ENCODE assay signal across 8 mouse cellular contexts in the genomic region with DNA sequence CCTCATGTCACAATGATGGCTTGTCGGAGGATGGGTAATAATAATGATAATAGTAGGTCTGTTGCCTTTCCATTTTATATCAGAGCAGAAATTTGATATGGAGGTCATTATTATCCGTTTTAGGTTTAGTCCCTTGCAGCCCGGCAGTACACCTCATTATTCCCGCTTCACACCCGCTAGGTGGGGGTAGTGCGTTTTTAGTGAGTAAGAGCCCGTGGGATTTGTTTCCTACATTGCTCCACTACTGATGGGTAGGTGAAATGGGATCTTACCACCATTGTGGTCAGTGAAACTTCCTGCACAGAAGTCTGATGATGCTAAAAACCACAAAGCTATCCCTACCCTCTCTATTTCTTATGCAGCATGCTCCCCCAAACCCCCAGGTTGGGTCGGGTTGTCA. TPM values are rescaled to one million over a fixed set of nuclear protein-coding genes. Genes with fewer than 3 reads are reported as not detected.
A peak's percentile ranks its signal among the peaks of the same experiment; 100 is the strongest.
DNase-seq lines count a peak whose midpoint lies in the region; ATAC-seq and TF ChIP-seq lines count a peak whose summit lies in the region.

No protein-coding gene starts in this region.

- TF ChIP-seq EP300 in heart, adult 2 months (IDR thresholded peaks at IDR 0.05; ENCODE audit: insufficient read depth, low read depth, low read length), result no peak

- 0 out of 2 replicates have a peak, but pooled peaks have one; percentile 10 for TF ChIP-seq POLR2A in heart, adult 2 months (IDR thresholded peaks at IDR 0.05; ENCODE audit: insufficient read depth, low read depth, low read length)
- TF ChIP-seq POLR2A in bone marrow macrophage, adult 2 months (IDR thresholded peaks at IDR 0.05; ENCODE audit: borderline replicate concordance, low read depth, low read length), result no peak

- H3K79me2 ChIP-seq in heart, adult 2 months (replicated peaks; ENCODE audit: control insufficient read depth, insufficient read depth, low read length), result peaks cover 3% of the 10 kb centered on the region; the same call in 1 of the 2 replicates
- peaks cover 56% of the 10 kb centered on the region for H3K79me2 ChIP-seq in C2C12 (ENCODE audit: control insufficient read depth, insufficient read depth)

- WGBS in heart, adult 2 months, result 5% methylated on average over 8 of the region's 8 CpGs
- 2% methylated on average over 8 of the region's 8 CpGs for WGBS in forebrain, embryonic 16.5 days
- WGBS in limb, embryonic 12.5 days, result 7% methylated on average over 8 of the region's 8 CpGs
- WGBS in midbrain, embryonic 13.5 days, result 9% methylated on average over 8 of the region's 8 CpGs

- DNase-seq in heart, adult 2 months, result no peak
- no peak for DNase-seq in heart, adult 8-10 months (ENCODE audit: low spot score)
- DNase-seq in adrenal gland, adult 18-20 months (ENCODE audit: low spot score in 2 of 2), result no peak

- H3K27me3 ChIP-seq in heart, adult 2 months (ENCODE audit: control insufficient read depth, insufficient read depth, low read length), result no peaks in the 10 kb centered on the region
- no peaks in the 10 kb centered on the region for H3K27me3 ChIP-seq in C2C12 (ENCODE audit: control insufficient read depth, insufficient read depth, insufficient read length)
- no peaks in the 10 kb centered on the region for H3K27me3 ChIP-seq in forebrain, embryonic 16.5 days (replicated peaks; ENCODE audit: control insufficient read depth, insufficient read depth, low read length)
- H3K27me3 ChIP-seq in limb, embryonic 12.5 days, result no peaks in the 10 kb centered on the region
- no peaks in the 10 kb centered on the region for H3K27me3 ChIP-seq in midbrain, embryonic 13.5 days

- intact Hi-C loops in heart, adult 2 months (cut with DNase I), result loop anchor here (1.0 to 10.0 kb wide), 3 partner anchors 86 to 411 kb away; a partner anchor contains a TSS

- peak; percentile 89 for ATAC-seq in forebrain, embryonic 16.5 days
- ATAC-seq in limb, embryonic 12.5 days (ENCODE audit: insufficient number of reproducible peaks, insufficient read depth, low FRiP score, low TSS enrichment, low read depth), result peak; percentile 83
- ATAC-seq in midbrain, embryonic 13.5 days, result peak; percentile 87

- H3K4me1 ChIP-seq in heart, adult 2 months (ENCODE audit: control insufficient read depth, insufficient read depth, low read length), result peaks cover 3% of the 10 kb centered on the region
- H3K4me1 ChIP-seq in bone marrow macrophage, adult 2 months (ENCODE audit: control insufficient read depth, insufficient read depth, low read length), result peaks cover 21% of the 10 kb centered on the region
- peaks cover 16% of the 10 kb centered on the region for H3K4me1 ChIP-seq in forebrain, embryonic 16.5 days (replicated peaks; ENCODE audit: control insufficient read depth, insufficient read depth, low read length)
- peaks cover 10% of the 10 kb centered on the region for H3K4me1 ChIP-seq in limb, embryonic 12.5 days (replicated peaks)
- peaks cover 13% of the 10 kb centered on the region for H3K4me1 ChIP-seq in midbrain, embryonic 13.5 days (replicated peaks)

- peak; percentile 81 for TF ChIP-seq CTCF in heart, adult 2 months (IDR thresholded peaks at IDR 0.05)
- TF ChIP-seq CTCF in C2C12 (IDR thresholded peaks at IDR 0.05; ENCODE audit: control insufficient read depth, insufficient read depth, insufficient read length), result no peak
- peak; percentile 48; the same call in 1 of the 2 replicates for TF ChIP-seq CTCF in bone marrow macrophage, adult 2 months (IDR thresholded peaks at IDR 0.05; ENCODE audit: low read depth, low read length)

- peak overlapping the region; percentile 94 for H3K4me3 ChIP-seq in heart, adult 2 months
- H3K4me3 ChIP-seq in C2C12 (ENCODE audit: insufficient read depth, poor library complexity, severe bottlenecking), result peak overlapping the region; percentile 74
- H3K4me3 ChIP-seq in bone marrow macrophage, adult 2 months (ENCODE audit: insufficient read depth, low read length), result peak overlapping the region; percentile 96
- peak overlapping the region; percentile 95 for H3K4me3 ChIP-seq in forebrain, embryonic 16.5 days (replicated peaks; ENCODE audit: low read length)
- peak overlapping the region; percentile 89 for H3K4me3 ChIP-seq in limb, embryonic 12.5 days (replicated peaks)
- H3K4me3 ChIP-seq in midbrain, embryonic 13.5 days (replicated peaks), result peak overlapping the region; percentile 92

- H3K79me3 ChIP-seq in C2C12 (ENCODE audit: low read depth), result peaks cover 33% of the 10 kb centered on the region

- no peaks in the 10 kb centered on the region for H3K36me3 ChIP-seq in heart, adult 2 months (ENCODE audit: control insufficient read depth, insufficient read depth, low read length)
- peaks cover 6% of the 10 kb centered on the region for H3K36me3 ChIP-seq in C2C12 (ENCODE audit: control insufficient read depth, insufficient read depth)
- H3K36me3 ChIP-seq in forebrain, embryonic 16.5 days (ENCODE audit: control insufficient read depth, insufficient read depth), result no peaks in the 10 kb centered on the region
- no peaks in the 10 kb centered on the region for H3K36me3 ChIP-seq in limb, embryonic 12.5 days
- no peaks in the 10 kb centered on the region for H3K36me3 ChIP-seq in midbrain, embryonic 13.5 days

- H3K9ac ChIP-seq in heart, adult 2 months (ENCODE audit: low read depth, low read length), result peak overlapping the region; percentile 25
- peak overlapping the region; percentile 94 for H3K9ac ChIP-seq in forebrain, embryonic 16.5 days (replicated peaks; ENCODE audit: low read depth, low read length)
- peak overlapping the region; percentile 84; the same call in 1 of the 2 replicates for H3K9ac ChIP-seq in limb, embryonic 12.5 days (replicated peaks)
- peak overlapping the region; percentile 90 for H3K9ac ChIP-seq in midbrain, embryonic 13.5 days (replicated peaks)

- H3K27ac ChIP-seq in heart, adult 2 months, result peak overlapping the region; percentile 85
- peak overlapping the region; percentile 75 for H3K27ac ChIP-seq in bone marrow macrophage, adult 2 months (ENCODE audit: insufficient read depth, low read depth, low read length)
- H3K27ac ChIP-seq in forebrain, embryonic 16.5 days (ENCODE audit: low read length), result peak overlapping the region; percentile 91
- H3K27ac ChIP-seq in limb, embryonic 12.5 days, result peak overlapping the region; percentile 84; the same call in 1 of the 2 replicates
- H3K27ac ChIP-seq in midbrain, embryonic 13.5 days, result peak overlapping the region; percentile 91

- H3K9me3 ChIP-seq in forebrain, embryonic 16.5 days (ENCODE audit: control insufficient read depth, low read length), result no peaks in the 10 kb centered on the region
- no peaks in the 10 kb centered on the region for H3K9me3 ChIP-seq in limb, embryonic 12.5 days
- no peaks in the 10 kb centered on the region for H3K9me3 ChIP-seq in midbrain, embryonic 13.5 days

- peak overlapping the region; percentile 81 for H3K4me2 ChIP-seq in forebrain, embryonic 16.5 days (ENCODE audit: low read length)
- H3K4me2 ChIP-seq in limb, embryonic 12.5 days, result peak overlapping the region; percentile 74
- peak overlapping the region; percentile 73 for H3K4me2 ChIP-seq in midbrain, embryonic 13.5 days (replicated peaks)

- H3ac ChIP-seq in C2C12 (ENCODE audit: control insufficient read depth, insufficient read length, low read depth), result peak overlapping the region; percentile 55

TF ChIP-seq in C2C12, 6 proteins besides CTCF, POLR2A, EP300 and RAD21:
- TF ChIP-seq MYOG (IDR thresholded peaks at IDR 0.05; ENCODE audit: control insufficient read depth, extremely low read depth, insufficient read length) (no peak), MYOD1 (IDR thresholded peaks at IDR 0.05; ENCODE audit: control insufficient read depth, insufficient read length, low read depth) (no peak), FOSL1 (IDR thresholded peaks at IDR 0.05; ENCODE audit: insufficient read depth, low read length, poor library complexity, severe bottlenecking) (no peak), USF1 (IDR thresholded peaks at IDR 0.05; ENCODE audit: low read depth) (no peak), MAX (IDR thresholded peaks at IDR 0.05) (no peak)

RNA-seq across cellular contexts. Expression of a gene that starts 0.5 kb away (rescaled TPM):
- 1 to 10 TPM; 1.1 to 1.4 TPM for total RNA-seq in heart, adult 2 months (2021)
- polyA plus RNA-seq in heart, adult 2 months (2012; rRNA removed), result 1.6 and 2.3 TPM in 2 replicates
- 1 to 10 TPM; 1.6 to 3.6 (median 3.3) TPM for total RNA-seq in heart, adult 8-10 months (2022)
- polyA plus RNA-seq in C2C12 (2012; fragmentation: generic; extraction: Trizol), result 0.51 TPM
- 4.8 and 5.8 TPM in 2 replicates for polyA plus RNA-seq in bone marrow macrophage, adult 2 months (2012; ENCODE audit: insufficient read depth, insufficient read length, missing spikeins)
- polyA plus RNA-seq in forebrain, embryonic 16.5 days (2015; fragmentation: Nextera tagmentation; extraction: Ambion mirVana), result 21.3 and 23.7 TPM in 2 replicates
- 2.5 and 3.7 TPM in 2 replicates for polyA plus RNA-seq in limb, embryonic 12.5 days (2016; fragmentation: Nextera tagmentation; extraction: Ambion mirVana)
- 9.3 and 11.7 TPM in 2 replicates for polyA plus RNA-seq in midbrain, embryonic 13.5 days (2015; fragmentation: Nextera tagmentation; extraction: Ambion mirVana)
- 1 to 10 TPM; 7.0 to 7.1 TPM for total RNA-seq in adrenal gland, adult 18-20 months (2021)

RNA-seq across cellular contexts. Expression of a gene that starts 0.6 kb away (rescaled TPM):
- 10 to 100 TPM; 71.3 to 92.7 TPM for total RNA-seq in heart, adult 2 months (2021)
- polyA plus RNA-seq in heart, adult 2 months (2012; rRNA removed), result 67.3 and 111 TPM in 2 replicates
- total RNA-seq in heart, adult 8-10 months (2022), result 10 to 100 TPM; 76.3 to 89.5 (median 80.4) TPM
- 36.0 TPM for polyA plus RNA-seq in C2C12 (2012; fragmentation: generic; extraction: Trizol)
- 85.6 and 93.5 TPM in 2 replicates for polyA plus RNA-seq in bone marrow macrophage, adult 2 months (2012; ENCODE audit: insufficient read depth, insufficient read length, missing spikeins)
- 72.4 and 73.7 TPM in 2 replicates for polyA plus RNA-seq in forebrain, embryonic 16.5 days (2015; fragmentation: Nextera tagmentation; extraction: Ambion mirVana)
- polyA plus RNA-seq in limb, embryonic 12.5 days (2016; fragmentation: Nextera tagmentation; extraction: Ambion mirVana), result 97.9 and 100 TPM in 2 replicates
- 66.3 and 68.7 TPM in 2 replicates for polyA plus RNA-seq in midbrain, embryonic 13.5 days (2015; fragmentation: Nextera tagmentation; extraction: Ambion mirVana)
- total RNA-seq in adrenal gland, adult 18-20 months (2021), result 10 to 100 TPM; 85.3 to 93.7 TPM

Comparison
In these comparisons a context has a peak if more than half of its experiments do, and no peak if none do; other contexts are left out.
1. H3K9ac ChIP-seq: peak in every context shown above with its lines; median percentile 94 in forebrain, embryonic 16.5 days; 90 in midbrain, embryonic 13.5 days; 84 in limb, embryonic 12.5 days; 25 in heart, adult 2 months.